Mouse (Mus musculus) A20 (cell line): ENCODE data around the gene Fam163b.

ENCODE experiments used
- DNase-seq: peaks from one replicate; pipeline ENCODE4 v3.0.0-alpha.2; 2011; ENCODE audit warnings: low read depth, low spot score

The Fam163b gene

GRCm38 (mm10) chr2:27141950-27142693 lies at the start of gene Fam163b:
TSS of gene Fam163b (minus strand) at chr2:27142491.
- DNase-seq = no peak

- DNase-seq = no peak
Measured at GRCm38 (mm10) chr2:27189994-27190393, 47.7 kb upstream of the Fam163b start.

- peak; percentile 87 for DNase-seq
Measured at GRCm38 (mm10) chr2:27187531-27187930, 45.2 kb upstream of the Fam163b start.

- no peak for DNase-seq
Measured at GRCm38 (mm10) chr2:27183734-27184133, 41.4 kb upstream of the Fam163b start.

GRCm38 (mm10) chr2:27181907-27182306 lies 39.6 kb upstream of the Fam163b start:
- DNase-seq = no peak

GRCm38 (mm10) chr2:27179101-27179500 lies 36.8 kb upstream of the Fam163b start:
- no peak for DNase-seq

- DNase-seq = no peak
Measured at GRCm38 (mm10) chr2:27175696-27176267, 33.5 kb upstream of the Fam163b start.

- DNase-seq = no peak
Measured at GRCm38 (mm10) chr2:27174242-27174641, 32.0 kb upstream of the Fam163b start.

- DNase-seq = no peak
Measured at GRCm38 (mm10) chr2:27166999-27167398, 24.7 kb upstream of the Fam163b start.

GRCm38 (mm10) chr2:27166074-27166473 lies 23.8 kb upstream of the Fam163b start:
- DNase-seq = no peak

- no peak for DNase-seq
Measured at GRCm38 (mm10) chr2:27164796-27165590, 22.7 kb upstream of the Fam163b start, which contains the start of gene Dbh. TSS of gene Dbh (plus strand) at chr2:27165233.

- no peak for DNase-seq
Measured at GRCm38 (mm10) chr2:27163851-27164250, 21.6 kb upstream of the Fam163b start.

GRCm38 (mm10) chr2:27162656-27163055 lies 20.4 kb upstream of the Fam163b start:
- no peak for DNase-seq

GRCm38 (mm10) chr2:27161526-27161925 lies 19.2 kb upstream of the Fam163b start:
- DNase-seq = no peak

- DNase-seq = no peak
Measured at GRCm38 (mm10) chr2:27156596-27156995, 14.3 kb upstream of the Fam163b start.

GRCm38 (mm10) chr2:27154466-27155185 lies 12.3 kb upstream of the Fam163b start:
- no peak for DNase-seq

- DNase-seq = no peak
Measured at GRCm38 (mm10) chr2:27149457-27149856, 7.2 kb upstream of the Fam163b start.

- no peak for DNase-seq
Measured at GRCm38 (mm10) chr2:27146840-27147239, 4.5 kb upstream of the Fam163b start.

GRCm38 (mm10) chr2:27144957-27145356 lies 2.7 kb upstream of the Fam163b start:
- no peak for DNase-seq

- no peak for DNase-seq
Measured at GRCm38 (mm10) chr2:27138356-27138755, 3.9 kb downstream of the Fam163b start.

- no peak for DNase-seq
Measured at GRCm38 (mm10) chr2:27136789-27137188, 5.5 kb downstream of the Fam163b start.

GRCm38 (mm10) chr2:27136336-27136735 lies 6.0 kb downstream of the Fam163b start:
- DNase-seq = no peak
